Mouse (Mus musculus) megakaryocyte, adult 5-6 weeks (primary cell): ENCODE measurements around the gene Ccdc43. TPM values are rescaled to one million over a fixed set of nuclear protein-coding genes. Genes with fewer than 3 reads are reported as not detected.

Experiments used
- ATAC-seq: 2 replicates; pipeline ENCODE4 v1.8.0; 2016; ENCODE audit warnings: mild to moderate bottlenecking, inconsistent platforms; ENCODE audit not compliant: poor library complexity, severe bottlenecking
- total RNA-seq, 2 experiments: library from RNA; stranded (forward) in 1 of 2; stranded (reverse) in 1 of 2; fragments of 153-499, 151-499 nt in 1 of 2; fragments of 221-1000, 200-1000 nt in 1 of 2; gene quantifications; 2 replicates each; pipeline versions ENCODE4 v1.2.3 to v1.2.4; 2015 to 2017

Ccdc43 gene
- total RNA-seq, 2 experiments from 2014 or later, result 18.1 to 27.2 TPM

GRCm38 (mm10) chr11:102665637-102666435 lies 31.7 kb downstream of the Ccdc43 start:
- no peak for ATAC-seq

DNA sequence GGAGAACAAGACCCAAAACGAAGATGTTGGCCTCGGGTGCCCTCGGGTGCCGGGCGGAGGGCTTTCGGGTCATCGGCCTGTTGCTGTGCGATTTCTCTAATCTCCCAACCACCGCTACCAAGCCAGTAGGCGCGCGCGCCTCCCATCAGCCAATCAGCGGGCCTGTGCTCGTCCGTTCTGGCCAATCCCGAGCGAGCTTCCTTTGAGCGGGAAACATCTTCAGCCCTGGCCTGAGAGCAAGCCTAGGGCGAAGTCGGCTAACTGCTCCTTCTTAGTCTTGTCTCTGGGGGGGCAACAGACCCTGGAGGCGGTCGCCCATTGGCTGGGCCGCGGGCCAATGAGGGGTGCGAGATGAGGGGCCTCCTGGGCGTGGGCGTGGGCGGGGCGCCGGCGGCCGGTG lies 32.4 kb downstream of the Ccdc43 start:
- ATAC-seq, result no peak

- no peak for ATAC-seq
These were observed 34.2 kb downstream of the Ccdc43 start, which contains the start of gene Meioc for GRCm38 (mm10) chr11:102663416-102663815. Gene Meioc (plus strand): TSS chr11:102663716.

GRCm38 (mm10) chr11:102656931-102657330 lies 40.7 kb downstream of the Ccdc43 start:
- no peak for ATAC-seq

- ATAC-seq, result no peak
These were observed 41.2 kb downstream of the Ccdc43 start for GRCm38 (mm10) chr11:102656326-102656926.

DNA sequence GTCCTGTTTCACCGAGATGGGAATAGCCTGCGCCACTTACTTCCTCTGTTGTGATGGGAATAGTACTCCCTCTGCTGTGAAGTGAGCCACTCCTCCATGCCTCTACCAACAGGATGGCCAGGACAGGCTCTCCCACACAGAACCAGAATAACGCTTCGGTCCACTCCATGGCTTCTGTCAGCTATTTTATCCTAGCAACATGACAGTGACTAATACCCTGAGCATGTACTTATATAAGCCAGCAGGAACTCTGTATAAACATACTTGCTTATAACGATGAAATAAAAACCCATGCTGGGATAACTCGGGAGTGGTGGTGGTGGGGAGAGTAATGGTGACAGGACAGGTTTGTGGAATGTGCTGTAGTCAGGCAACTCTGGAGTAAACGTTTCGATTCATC lies 41.7 kb downstream of the Ccdc43 start:
- ATAC-seq, result no peak

DNA sequence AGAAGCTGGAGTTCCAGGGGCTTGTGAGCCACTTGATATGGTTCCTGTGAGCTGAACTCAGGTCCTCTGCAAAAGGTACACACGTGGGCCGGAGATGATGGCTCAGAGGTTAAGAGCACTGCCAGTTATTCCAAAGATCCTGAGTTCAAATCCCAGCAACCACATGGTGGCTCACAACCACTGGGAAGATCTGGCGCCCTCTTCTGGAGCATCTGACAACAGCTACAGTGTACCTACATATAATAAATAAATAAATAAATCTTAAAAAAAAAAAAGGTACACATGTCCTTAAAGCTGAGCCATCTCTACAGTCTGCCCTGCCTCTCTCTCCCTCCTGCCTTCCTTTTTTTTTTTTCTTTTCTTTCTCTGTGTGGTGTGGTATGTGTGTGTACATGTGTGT lies 44.7 kb downstream of the Ccdc43 start:
- ATAC-seq, result no peak

- peak; percentile 56 for ATAC-seq
These were observed 46.2 kb downstream of the Ccdc43 start for GRCm38 (mm10) chr11:102651381-102651780.

GRCm38 (mm10) chr11:102647885-102648284 lies 49.7 kb downstream of the Ccdc43 start:
- ATAC-seq, result no peak

DNA sequence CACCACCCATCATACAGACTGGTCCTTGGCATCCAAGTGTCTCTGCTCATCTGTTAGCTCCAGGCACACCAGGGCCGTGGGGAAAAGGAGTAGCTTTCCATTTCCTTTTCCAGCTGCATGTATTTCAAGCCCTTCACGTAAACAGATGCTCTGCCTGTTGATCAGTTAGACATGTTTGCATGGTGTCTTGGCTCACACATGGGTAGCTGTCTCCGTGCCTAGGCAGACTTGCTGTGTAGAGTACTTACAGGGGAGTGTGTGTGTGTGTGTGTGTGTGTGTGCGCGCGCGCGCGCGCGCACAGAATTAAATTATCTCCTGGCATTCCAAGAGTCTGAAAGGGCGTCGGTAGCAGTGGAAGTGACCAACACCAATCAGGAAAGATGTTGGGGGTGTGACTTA lies 51.4 kb downstream of the Ccdc43 start:
- no peak for ATAC-seq

DNA sequence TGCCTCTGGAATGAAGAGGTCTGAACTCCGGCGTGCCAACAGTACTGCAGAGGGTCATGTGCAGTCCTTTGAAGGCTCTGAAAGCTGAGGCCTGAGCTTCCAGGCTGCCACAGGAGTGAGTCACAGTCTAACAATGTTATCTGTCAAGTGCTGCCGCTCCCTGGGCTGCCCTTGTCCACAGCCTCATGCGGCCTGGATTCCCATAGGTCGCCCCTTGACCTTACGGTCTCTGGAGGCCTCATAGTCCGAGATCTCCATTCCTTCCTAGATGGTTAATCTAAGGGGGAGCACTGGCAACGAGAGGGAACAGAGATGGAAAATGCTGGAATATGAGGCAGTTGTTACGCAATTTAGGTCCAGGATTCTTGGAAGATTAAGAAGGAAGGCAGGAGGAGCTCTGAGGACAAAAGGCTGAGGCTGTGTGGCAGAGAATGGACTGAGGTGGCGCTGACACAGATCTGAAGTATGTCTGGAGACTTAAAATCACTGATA lies 53.6 kb downstream of the Ccdc43 start:
- no peak for ATAC-seq

- ATAC-seq, result no peak
These were observed 60.7 kb downstream of the Ccdc43 start for GRCm38 (mm10) chr11:102636887-102637286.

Other genes with a start within 250 kb of the Ccdc43 start
- gene Itga2b, start 227.7 kb downstream of the Ccdc43 start, total RNA-seq (2015), result 13.2 and 16.0 TPM in 2 replicates
- gene Itga2b, start 227.7 kb downstream of the Ccdc43 start, total RNA-seq (2017), result 13.2 and 17.9 TPM in 2 replicates
- gene Gpatch8, start 141.4 kb downstream of the Ccdc43 start, total RNA-seq (2015), result 18.9 and 19.8 TPM in 2 replicates
- 21.3 and 31.3 TPM in 2 replicates for gene Gpatch8, start 141.4 kb downstream of the Ccdc43 start, total RNA-seq (2017)
- gene Gm11627, start 118.3 kb downstream of the Ccdc43 start, total RNA-seq (2015), result not detected in 2 replicates
- gene Gm11627, start 118.3 kb downstream of the Ccdc43 start, total RNA-seq (2017), result not detected in 2 replicates
- not detected in 2 replicates for gene Fzd2, start 93.4 kb downstream of the Ccdc43 start, total RNA-seq (2015)
- not detected in 2 replicates for gene Fzd2, start 93.4 kb downstream of the Ccdc43 start, total RNA-seq (2017)
- not detected in 2 replicates for gene Meioc, start 34.1 kb downstream of the Ccdc43 start, total RNA-seq (2015)
- gene Meioc, start 34.1 kb downstream of the Ccdc43 start, total RNA-seq (2017), result not detected in 2 replicates
- 0.54 and 0.62 TPM in 2 replicates for gene Adam11, start 63.7 kb upstream of the Ccdc43 start, total RNA-seq (2015)
- 0.81 TPM in 1 of 2 replicates, not detected in the other for gene Adam11, start 63.7 kb upstream of the Ccdc43 start, total RNA-seq (2017)
- 0.11 TPM in 2 replicates for gene Gjc1, start 121.9 kb upstream of the Ccdc43 start, total RNA-seq (2015)
- 0.40 and 0.89 TPM in 2 replicates for gene Gjc1, start 121.9 kb upstream of the Ccdc43 start, total RNA-seq (2017)
- not detected in 2 replicates for gene Higd1b, start 138.1 kb upstream of the Ccdc43 start, total RNA-seq (2015)
- gene Higd1b, start 138.1 kb upstream of the Ccdc43 start, total RNA-seq (2017), result not detected in 2 replicates
- gene Eftud2, start 183.2 kb upstream of the Ccdc43 start, total RNA-seq (2015), result 67.2 and 80.2 TPM in 2 replicates
- 62.9 and 70.6 TPM in 2 replicates for gene Eftud2, start 183.2 kb upstream of the Ccdc43 start, total RNA-seq (2017)
- not detected in 2 replicates for gene Ccdc103, start 183.4 kb upstream of the Ccdc43 start, total RNA-seq (2015)
- gene Ccdc103, start 183.4 kb upstream of the Ccdc43 start, total RNA-seq (2017), result not detected in 2 replicates
- gene Fam187a, start 187.4 kb upstream of the Ccdc43 start, total RNA-seq (2015), result not detected in 2 replicates
- not detected in 2 replicates for gene Fam187a, start 187.4 kb upstream of the Ccdc43 start, total RNA-seq (2017)
- gene Gfap, start 203.1 kb upstream of the Ccdc43 start, total RNA-seq (2015), result 0.18 and 0.49 TPM in 2 replicates
- 0.49 TPM in 1 of 2 replicates, not detected in the other for gene Gfap, start 203.1 kb upstream of the Ccdc43 start, total RNA-seq (2017)
- gene Kif18b, start 227.3 kb upstream of the Ccdc43 start, total RNA-seq (2015), result 22.1 and 24.9 TPM in 2 replicates
- gene Kif18b, start 227.3 kb upstream of the Ccdc43 start, total RNA-seq (2017), result 23.2 and 25.4 TPM in 2 replicates
- gene C1ql1, start 248.9 kb upstream of the Ccdc43 start, total RNA-seq (2015), result not detected in 2 replicates
- gene C1ql1, start 248.9 kb upstream of the Ccdc43 start, total RNA-seq (2017), result not detected in 2 replicates